Mouse (Mus musculus): ENCODE results near the gene Amy2a4. TPM values are rescaled to one million over a fixed set of nuclear protein-coding genes. Genes with fewer than 3 reads are reported as not detected.

Gene Amy2a4
- polyA plus RNA-seq (2012; ENCODE audit: low replicate concordance) = not detected in 2 replicates

DNA sequence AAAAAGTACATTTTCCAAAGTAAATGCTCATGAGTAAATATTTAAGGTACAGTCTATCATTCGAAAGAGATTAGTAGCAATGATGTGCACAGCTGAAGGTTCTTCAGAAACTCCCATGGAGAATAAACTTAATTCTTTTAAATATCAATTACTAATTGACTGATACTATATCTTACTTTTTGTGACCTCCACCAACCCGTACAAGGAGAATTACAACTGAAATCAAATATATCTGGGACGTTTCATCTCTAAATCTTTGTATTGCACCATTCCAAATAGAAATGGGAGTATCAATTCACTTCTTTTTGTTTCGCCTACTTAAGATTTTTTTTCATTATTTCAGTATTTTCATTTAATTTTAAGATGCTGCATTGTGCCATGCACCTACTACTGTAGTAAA, at the start of gene Amy2a4:
Gene Amy2a4, minus strand, starts transcription at position 101 of the 400 bp plus-strand sequence.

DNA sequence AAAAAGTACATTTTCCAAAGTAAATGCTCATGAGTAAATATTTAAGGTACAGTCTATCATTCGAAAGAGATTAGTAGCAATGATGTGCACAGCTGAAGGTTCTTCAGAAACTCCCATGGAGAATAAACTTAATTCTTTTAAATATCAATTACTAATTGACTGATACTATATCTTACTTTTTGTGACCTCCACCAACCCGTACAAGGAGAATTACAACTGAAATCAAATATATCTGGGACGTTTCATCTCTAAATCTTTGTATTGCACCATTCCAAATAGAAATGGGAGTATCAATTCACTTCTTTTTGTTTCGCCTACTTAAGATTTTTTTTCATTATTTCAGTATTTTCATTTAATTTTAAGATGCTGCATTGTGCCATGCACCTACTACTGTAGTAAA, 32.7 kb upstream of the Amy2a4 start, which contains the start of gene Amy2a3:
Gene Amy2a3, minus strand, starts transcription at position 101 of the 400 bp plus-strand sequence.

DNA sequence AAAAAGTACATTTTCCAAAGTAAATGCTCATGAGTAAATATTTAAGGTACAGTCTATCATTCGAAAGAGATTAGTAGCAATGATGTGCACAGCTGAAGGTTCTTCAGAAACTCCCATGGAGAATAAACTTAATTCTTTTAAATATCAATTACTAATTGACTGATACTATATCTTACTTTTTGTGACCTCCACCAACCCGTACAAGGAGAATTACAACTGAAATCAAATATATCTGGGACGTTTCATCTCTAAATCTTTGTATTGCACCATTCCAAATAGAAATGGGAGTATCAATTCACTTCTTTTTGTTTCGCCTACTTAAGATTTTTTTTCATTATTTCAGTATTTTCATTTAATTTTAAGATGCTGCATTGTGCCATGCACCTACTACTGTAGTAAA, 32.5 kb downstream of the Amy2a4 start, which contains the start of gene Amy2a5:
Gene Amy2a5, minus strand, starts transcription at position 101 of the 400 bp plus-strand sequence.

Other genes with a start within 250 kb of the Amy2a4 start
- 0.04 and 0.12 TPM in 2 replicates for gene Amy2a5, start 32.6 kb downstream of the Amy2a4 start, polyA plus RNA-seq (2012; ENCODE audit: low replicate concordance)
- not detected in 2 replicates for gene Amy2a3, start 32.6 kb upstream of the Amy2a4 start, polyA plus RNA-seq (2012; ENCODE audit: low replicate concordance)
- gene Amy2a2, start 65.2 kb upstream of the Amy2a4 start, polyA plus RNA-seq (2012; ENCODE audit: low replicate concordance) = not detected in 2 replicates
- not detected in 2 replicates for gene Amy2a1, start 241.0 kb upstream of the Amy2a4 start, polyA plus RNA-seq (2012; ENCODE audit: low replicate concordance)